Mouse (Mus musculus): ENCODE results near the gene U2surp. TPM values are rescaled to one million over a fixed set of nuclear protein-coding genes. Genes with fewer than 3 reads are reported as not detected.
"Not testable (repeated sequence)": the region's sequence is repeated elsewhere in the genome, so short reads cannot be mapped to it uniquely, and the experiment has no call there.

U2surp gene
- polyA plus RNA-seq, 1 experiment from 2014 or later, result 113 TPM

- Histone ChIP-seq H3K9me3 (no peaks in the 10 kb centered on the region), H3K4me3 (no peak overlapping the region), H3K4me2 (no peak overlapping the region), H3K27ac (replicated peaks) (no peak overlapping the region), H3K9ac (no peak overlapping the region), H3K27me3 (no peaks in the 10 kb centered on the region), H3K4me1 (replicated peaks) (no peaks in the 10 kb centered on the region), H3K36me3 (no peaks in the 10 kb centered on the region)
- 65% methylated on average over 2 of the region's 2 CpGs for WGBS
- ATAC-seq (ENCODE audit: low FRiP score, low read depth), result no peak
Measured at GRCm38 (mm10) chr9:95527676-95528075, 15.9 kb upstream of the U2surp start.

- Histone ChIP-seq H3K27ac (replicated peaks) (no peak overlapping the region), H3K4me3 (no peak overlapping the region), H3K36me3 (no peaks in the 10 kb centered on the region), H3K9me3 (no peaks in the 10 kb centered on the region), H3K4me2 (no peak overlapping the region), H3K9ac (no peak overlapping the region), H3K4me1 (replicated peaks) (no peaks in the 10 kb centered on the region), H3K27me3 (no peaks in the 10 kb centered on the region)
- 18% methylated on average over 2 of the region's 2 CpGs for WGBS
- ATAC-seq (ENCODE audit: low FRiP score, low read depth), result peak; percentile 76; the same call in 1 of the 2 replicates
Measured at GRCm38 (mm10) chr9:95525961-95526360, 14.2 kb upstream of the U2surp start.

- WGBS, result 82% methylated on average over 6 of the region's 6 CpGs
- Histone ChIP-seq H3K9me3 (no peaks in the 10 kb centered on the region), H3K4me3 (no peak overlapping the region), H3K36me3 (no peaks in the 10 kb centered on the region), H3K27me3 (no peaks in the 10 kb centered on the region), H3K4me2 (no peak overlapping the region), H3K9ac (no peak overlapping the region), H3K4me1 (replicated peaks) (no peaks in the 10 kb centered on the region), H3K27ac (replicated peaks) (no peak overlapping the region)
- ATAC-seq (ENCODE audit: low FRiP score, low read depth), result no peak
Measured at GRCm38 (mm10) chr9:95525376-95525775, 13.6 kb upstream of the U2surp start.

- no peak for ATAC-seq (ENCODE audit: low FRiP score, low read depth)
- no peak overlapping the region for H3K9ac ChIP-seq
- no peak overlapping the region for H3K27ac ChIP-seq (replicated peaks)
- no peaks in the 10 kb centered on the region for H3K36me3 ChIP-seq
- H3K4me2 ChIP-seq, result no peak overlapping the region
- H3K4me3 ChIP-seq, result no peak overlapping the region
- H3K9me3 ChIP-seq, result no peaks in the 10 kb centered on the region
- H3K4me1 ChIP-seq (replicated peaks), result no peaks in the 10 kb centered on the region
- H3K27me3 ChIP-seq, result no peaks in the 10 kb centered on the region
- 91% methylated on average over 2 of the region's 2 CpGs for WGBS
Measured at GRCm38 (mm10) chr9:95522561-95522960, 10.8 kb upstream of the U2surp start.

GRCm38 (mm10) chr9:95521566-95521965, 9.8 kb upstream of the U2surp start:
- H3K36me3 ChIP-seq, result no peaks in the 10 kb centered on the region
- H3K27ac ChIP-seq (replicated peaks), result no peak overlapping the region
- H3K9ac ChIP-seq, result no peak overlapping the region
- WGBS, result 56% methylated on average over 10 of the region's 10 CpGs
- no peak for ATAC-seq (ENCODE audit: low FRiP score, low read depth)
- H3K4me3 ChIP-seq, result no peak overlapping the region
- no peaks in the 10 kb centered on the region for H3K9me3 ChIP-seq
- H3K27me3 ChIP-seq, result no peaks in the 10 kb centered on the region
- no peaks in the 10 kb centered on the region for H3K4me1 ChIP-seq (replicated peaks)
- no peak overlapping the region for H3K4me2 ChIP-seq

GRCm38 (mm10) chr9:95521031-95521430, 9.2 kb upstream of the U2surp start:
- no peak overlapping the region for H3K4me3 ChIP-seq
- no peaks in the 10 kb centered on the region for H3K27me3 ChIP-seq
- H3K27ac ChIP-seq (replicated peaks), result no peak overlapping the region
- WGBS, result 88% methylated on average over 8 of the region's 8 CpGs
- ATAC-seq (ENCODE audit: low FRiP score, low read depth), result no peak
- H3K4me1 ChIP-seq (replicated peaks), result no peaks in the 10 kb centered on the region
- H3K4me2 ChIP-seq, result no peak overlapping the region
- H3K9ac ChIP-seq, result no peak overlapping the region
- H3K36me3 ChIP-seq, result no peaks in the 10 kb centered on the region
- no peaks in the 10 kb centered on the region for H3K9me3 ChIP-seq

- Histone ChIP-seq H3K4me3 (no peak overlapping the region), H3K27me3 (no peaks in the 10 kb centered on the region), H3K4me1 (replicated peaks) (no peaks in the 10 kb centered on the region), H3K9ac (no peak overlapping the region), H3K9me3 (no peaks in the 10 kb centered on the region), H3K27ac (replicated peaks) (no peak overlapping the region), H3K4me2 (no peak overlapping the region), H3K36me3 (no peaks in the 10 kb centered on the region)
- ATAC-seq (ENCODE audit: low FRiP score, low read depth), result no peak
- 90% methylated on average over 5 of the region's 5 CpGs for WGBS
Measured at GRCm38 (mm10) chr9:95520563-95520962, 8.8 kb upstream of the U2surp start.

- not testable (repeated sequence) for ATAC-seq (ENCODE audit: low FRiP score, low read depth); H3K9me3 ChIP-seq; H3K36me3 ChIP-seq; H3K27me3 ChIP-seq; H3K4me3 ChIP-seq; H3K9ac ChIP-seq; H3K27ac ChIP-seq (replicated peaks); H3K4me2 ChIP-seq
- H3K4me1 ChIP-seq (replicated peaks), result peaks cover 25% of the 10 kb centered on the region
- 95% methylated on average over 3 of the region's 3 CpGs for WGBS
Measured at GRCm38 (mm10) chr9:95514361-95514760, 2.6 kb upstream of the U2surp start.

GRCm38 (mm10) chr9:95513776-95514175, 2.0 kb upstream of the U2surp start:
- H3K36me3 ChIP-seq, result no peaks in the 10 kb centered on the region
- H3K27me3 ChIP-seq, result no peaks in the 10 kb centered on the region
- H3K4me2 ChIP-seq, result no peak overlapping the region
- WGBS, result 98% methylated on average over 2 of the region's 2 CpGs
- no peaks in the 10 kb centered on the region for H3K9me3 ChIP-seq
- no peak overlapping the region for H3K27ac ChIP-seq (replicated peaks)
- H3K9ac ChIP-seq, result no peak overlapping the region
- ATAC-seq (ENCODE audit: low FRiP score, low read depth), result no peak
- no peak overlapping the region for H3K4me3 ChIP-seq
- H3K4me1 ChIP-seq (replicated peaks), result peaks cover 28% of the 10 kb centered on the region

GRCm38 (mm10) chr9:95512331-95513030, 685 bp upstream of the U2surp start:
- 25% methylated on average over 15 of the region's 15 CpGs for WGBS
- Histone ChIP-seq H3K27ac (replicated peaks) (peak overlapping the region; percentile 92), H3K9ac (peak overlapping the region; percentile 61), H3K4me2 (peak overlapping the region; percentile 69), H3K27me3 (no peaks in the 10 kb centered on the region), H3K4me3 (peak overlapping the region; percentile 89), H3K4me1 (replicated peaks) (peaks cover 28% of the 10 kb centered on the region), H3K36me3 (no peaks in the 10 kb centered on the region), H3K9me3 (no peaks in the 10 kb centered on the region)
- ATAC-seq (ENCODE audit: low FRiP score, low read depth), result peak; percentile 72; the same call in 1 of the 2 replicates

- no peaks in the 10 kb centered on the region for H3K9me3 ChIP-seq
- peak overlapping the region; percentile 89 for H3K4me3 ChIP-seq
- peak; percentile 17; the same call in 1 of the 2 replicates for ATAC-seq (ENCODE audit: low FRiP score, low read depth)
- H3K4me1 ChIP-seq (replicated peaks), result peaks cover 28% of the 10 kb centered on the region
- H3K9ac ChIP-seq, result peak overlapping the region; percentile 95
- H3K27ac ChIP-seq (replicated peaks), result peak overlapping the region; percentile 86
- WGBS, result 10% methylated on average over 21 of the region's 21 CpGs
- no peaks in the 10 kb centered on the region for H3K36me3 ChIP-seq
- H3K27me3 ChIP-seq, result no peaks in the 10 kb centered on the region
- peak overlapping the region; percentile 96 for H3K4me2 ChIP-seq
Measured at GRCm38 (mm10) chr9:95510693-95511404, 947 bp downstream of the U2surp start.

- no peaks in the 10 kb centered on the region for H3K9me3 ChIP-seq
Measured at GRCm38 (mm10) chr9:95505666-95506065, 6.1 kb downstream of the U2surp start.

More at GRCm38 (mm10) chr9:95505666-95506065, 6.1 kb downstream of the U2surp start:
- Histone ChIP-seq H3K4me2 (no peak overlapping the region), H3K36me3 (no peaks in the 10 kb centered on the region), H3K4me3 (no peak overlapping the region), H3K9ac (no peak overlapping the region), H3K27me3 (no peaks in the 10 kb centered on the region), H3K27ac (replicated peaks) (no peak overlapping the region), H3K4me1 (replicated peaks) (peaks cover 18% of the 10 kb centered on the region)
- WGBS, result 92% methylated on average over 3 of the region's 3 CpGs
- no peak for ATAC-seq (ENCODE audit: low FRiP score, low read depth)

Measured in hindbrain, embryonic 15.5 days (tissue).